Mouse (Mus musculus): ENCODE results near the gene Itgam. TPM values are rescaled to one million over a fixed set of nuclear protein-coding genes. Genes with fewer than 3 reads are reported as not detected.

The Itgam gene
- polyA plus RNA-seq, 1 experiment, result 4.2 TPM

DNA sequence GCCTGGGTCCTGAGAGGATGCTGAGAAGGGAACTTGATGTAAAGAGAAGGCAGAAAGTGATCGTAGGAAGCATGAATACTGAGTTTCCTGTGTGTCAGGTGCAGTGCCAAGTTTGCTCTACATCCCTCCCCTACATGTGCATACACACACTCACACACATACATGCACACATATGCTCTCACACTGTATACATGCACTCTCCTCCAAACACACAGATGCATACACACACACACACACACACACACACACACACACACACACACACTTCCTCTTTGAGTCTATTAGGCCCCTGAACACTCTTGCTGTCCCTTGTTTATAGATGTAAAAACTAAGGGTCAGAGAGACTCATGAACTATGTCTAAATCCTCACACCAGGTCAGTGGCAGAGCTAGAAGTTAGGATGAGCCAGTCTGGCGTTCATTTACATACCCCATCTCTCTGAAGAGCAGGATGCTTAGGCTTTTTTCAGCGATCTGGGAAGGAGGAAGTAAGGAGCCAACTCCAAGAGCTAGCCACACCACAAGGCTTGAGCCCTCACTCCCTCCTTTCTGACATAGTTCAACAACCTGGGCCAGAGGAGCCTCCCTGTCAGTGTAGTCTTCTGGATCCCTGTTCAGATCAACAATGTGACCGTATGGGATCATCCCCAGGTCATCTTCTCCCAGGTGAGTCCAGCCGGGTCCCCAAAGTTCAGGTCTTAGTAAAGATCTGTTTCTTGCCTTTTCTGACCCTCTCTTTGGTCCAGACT lies 52.9 kb downstream of the Itgam start:
- DNase-seq, result no peak
- no peak overlapping the region for H3K27ac ChIP-seq (ENCODE audit: insufficient read depth, low read length)
- H3K4me3 ChIP-seq (replicated peaks; ENCODE audit: insufficient read depth, low read depth, low read length), result no peak overlapping the region
- 74% methylated on average over 5 of the region's 5 CpGs for WGBS
- H3K27me3 ChIP-seq (ENCODE audit: control insufficient read depth, insufficient read depth, low read length), result no peaks in the 10 kb centered on the region
- no peaks in the 10 kb centered on the region for H3K4me1 ChIP-seq (ENCODE audit: control insufficient read depth, insufficient read depth, low read length)
- TF ChIP-seq CTCF (IDR thresholded peaks at IDR 0.05; ENCODE audit: borderline replicate concordance, insufficient read depth, low read depth, low read length) (no peak), POLR2A (IDR thresholded peaks at IDR 0.05; ENCODE audit: borderline replicate concordance, insufficient read depth, low read length) (no peak)

- WGBS, result 95% methylated on average over 5 of the region's 5 CpGs
- TF ChIP-seq CTCF (IDR thresholded peaks at IDR 0.05; ENCODE audit: borderline replicate concordance, insufficient read depth, low read depth, low read length), result no peak
- no peak for TF ChIP-seq POLR2A (IDR thresholded peaks at IDR 0.05; ENCODE audit: borderline replicate concordance, insufficient read depth, low read length)
- Histone ChIP-seq H3K27ac (ENCODE audit: insufficient read depth, low read length) (no peak overlapping the region), H3K4me1 (ENCODE audit: control insufficient read depth, insufficient read depth, low read length) (no peaks in the 10 kb centered on the region), H3K4me3 (replicated peaks; ENCODE audit: insufficient read depth, low read depth, low read length) (no peak overlapping the region), H3K27me3 (ENCODE audit: control insufficient read depth, insufficient read depth, low read length) (no peaks in the 10 kb centered on the region)
- DNase-seq, result no peak
These were observed 54.0 kb downstream of the Itgam start for GRCm38 (mm10) chr7:128116396-128116795.

- Histone ChIP-seq H3K27me3 (ENCODE audit: control insufficient read depth, insufficient read depth, low read length) (no peaks in the 10 kb centered on the region), H3K4me1 (ENCODE audit: control insufficient read depth, insufficient read depth, low read length) (no peaks in the 10 kb centered on the region), H3K4me3 (replicated peaks; ENCODE audit: insufficient read depth, low read depth, low read length) (no peak overlapping the region), H3K27ac (ENCODE audit: insufficient read depth, low read length) (no peak overlapping the region)
- no peak for DNase-seq
- 85% methylated on average over 6 of the region's 6 CpGs for WGBS
- TF ChIP-seq POLR2A (IDR thresholded peaks at IDR 0.05; ENCODE audit: borderline replicate concordance, insufficient read depth, low read length), result no peak
- no peak for TF ChIP-seq CTCF (IDR thresholded peaks at IDR 0.05; ENCODE audit: borderline replicate concordance, insufficient read depth, low read depth, low read length)
These were observed 57.5 kb downstream of the Itgam start for GRCm38 (mm10) chr7:128119726-128120490.

- Histone ChIP-seq H3K27ac (ENCODE audit: insufficient read depth, low read length) (no peak within 1 kb of the TSS), H3K4me1 (ENCODE audit: control insufficient read depth, insufficient read depth, low read length) (no peaks in the 10 kb centered on the region), H3K27me3 (ENCODE audit: control insufficient read depth, insufficient read depth, low read length) (no peaks in the 10 kb centered on the region), H3K4me3 (replicated peaks; ENCODE audit: insufficient read depth, low read depth, low read length) (no peak within 1 kb of the TSS)
- WGBS, result 84% methylated on average over 8 of the region's 8 CpGs
- TF ChIP-seq POLR2A (IDR thresholded peaks at IDR 0.05; ENCODE audit: borderline replicate concordance, insufficient read depth, low read length) (no peak), CTCF (IDR thresholded peaks at IDR 0.05; ENCODE audit: borderline replicate concordance, insufficient read depth, low read depth, low read length) (no peak)
- no peak for DNase-seq
These were observed 66.6 kb downstream of the Itgam start, which contains the start of gene Itgax for GRCm38 (mm10) chr7:128128741-128129720. Gene Itgax (plus strand): TSS chr7:128129547.

DNA sequence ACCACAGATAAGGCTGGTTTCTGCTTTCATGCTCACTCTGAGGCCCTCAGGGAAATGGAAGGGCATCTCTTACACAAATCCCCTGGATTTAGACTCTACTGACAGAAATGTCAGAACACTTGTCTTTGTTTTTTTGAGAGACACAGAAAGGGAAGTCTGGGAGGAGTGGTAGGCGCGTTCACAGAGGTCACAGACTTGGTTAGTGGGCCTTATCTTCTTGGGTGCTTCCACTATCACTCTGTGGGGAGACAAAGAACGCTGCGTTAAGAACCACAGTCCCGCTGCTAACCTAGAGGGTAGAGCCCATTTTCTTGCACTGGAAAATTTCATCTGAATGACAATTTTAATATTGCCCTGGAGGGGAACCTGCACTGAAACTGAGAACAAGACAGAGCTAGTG lies 69.7 kb downstream of the Itgam start:
- Histone ChIP-seq H3K27me3 (ENCODE audit: control insufficient read depth, insufficient read depth, low read length) (no peaks in the 10 kb centered on the region), H3K4me1 (ENCODE audit: control insufficient read depth, insufficient read depth, low read length) (no peaks in the 10 kb centered on the region), H3K27ac (ENCODE audit: insufficient read depth, low read length) (no peak overlapping the region), H3K4me3 (replicated peaks; ENCODE audit: insufficient read depth, low read depth, low read length) (no peak overlapping the region)
- no peak for DNase-seq
- 93% methylated on average over 5 of the region's 5 CpGs for WGBS
- TF ChIP-seq POLR2A (IDR thresholded peaks at IDR 0.05; ENCODE audit: borderline replicate concordance, insufficient read depth, low read length) (no peak), CTCF (IDR thresholded peaks at IDR 0.05; ENCODE audit: borderline replicate concordance, insufficient read depth, low read depth, low read length) (no peak)

DNA sequence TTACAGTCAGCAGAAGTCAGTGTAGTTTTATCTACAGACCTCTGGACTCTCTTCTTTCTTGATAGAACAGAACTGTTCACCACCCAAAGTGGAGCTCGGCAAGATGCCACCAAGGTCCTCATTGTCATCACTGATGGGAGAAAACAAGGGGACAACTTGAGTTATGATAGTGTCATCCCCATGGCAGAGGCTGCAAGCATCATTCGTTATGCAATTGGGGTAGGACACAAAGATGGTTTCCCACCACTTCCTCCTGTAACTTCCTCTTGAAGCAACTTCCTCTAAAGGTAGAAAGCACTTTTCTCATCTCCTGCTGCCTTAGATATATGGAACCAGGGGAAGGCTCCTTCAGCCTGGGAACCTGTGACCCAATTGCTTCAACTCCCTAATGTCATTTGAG lies 71.2 kb downstream of the Itgam start:
- WGBS, result 91% methylated on average over 2 of the region's 2 CpGs
- Histone ChIP-seq H3K27ac (ENCODE audit: insufficient read depth, low read length) (no peak overlapping the region), H3K4me1 (ENCODE audit: control insufficient read depth, insufficient read depth, low read length) (no peaks in the 10 kb centered on the region), H3K27me3 (ENCODE audit: control insufficient read depth, insufficient read depth, low read length) (no peaks in the 10 kb centered on the region), H3K4me3 (replicated peaks; ENCODE audit: insufficient read depth, low read depth, low read length) (no peak overlapping the region)
- TF ChIP-seq CTCF (IDR thresholded peaks at IDR 0.05; ENCODE audit: borderline replicate concordance, insufficient read depth, low read depth, low read length) (no peak), POLR2A (IDR thresholded peaks at IDR 0.05; ENCODE audit: borderline replicate concordance, insufficient read depth, low read length) (no peak)
- DNase-seq, result no peak

- no peaks in the 10 kb centered on the region for H3K4me1 ChIP-seq (ENCODE audit: control insufficient read depth, insufficient read depth, low read length)
- 63% methylated on average over 4 of the region's 4 CpGs for WGBS
- H3K4me3 ChIP-seq (replicated peaks; ENCODE audit: insufficient read depth, low read depth, low read length), result no peak overlapping the region
- no peaks in the 10 kb centered on the region for H3K27me3 ChIP-seq (ENCODE audit: control insufficient read depth, insufficient read depth, low read length)
- DNase-seq, result no peak
- TF ChIP-seq POLR2A (IDR thresholded peaks at IDR 0.05; ENCODE audit: borderline replicate concordance, insufficient read depth, low read length) (no peak), CTCF (IDR thresholded peaks at IDR 0.05; ENCODE audit: borderline replicate concordance, insufficient read depth, low read depth, low read length) (no peak)
- no peak overlapping the region for H3K27ac ChIP-seq (ENCODE audit: insufficient read depth, low read length)
These were observed 74.5 kb downstream of the Itgam start for GRCm38 (mm10) chr7:128136927-128137326.
